Mouse (Mus musculus) B cell, adult 2 months (primary cell): ENCODE results near the gene Col16a1.
A peak's percentile ranks its signal among the peaks of the same experiment; 100 is the strongest.

ENCODE experiments used
- DNase-seq, 2 experiments: peaks; one replicate each; pipeline ENCODE4 v3.0.0; 2022

Gene Col16a1

GRCm38 (mm10) chr4:130047331-130048202, at the start of gene Col16a1:
TSS of gene Col16a1 (plus strand) at chr4:130047840.
- no peak for DNase-seq

DNA sequence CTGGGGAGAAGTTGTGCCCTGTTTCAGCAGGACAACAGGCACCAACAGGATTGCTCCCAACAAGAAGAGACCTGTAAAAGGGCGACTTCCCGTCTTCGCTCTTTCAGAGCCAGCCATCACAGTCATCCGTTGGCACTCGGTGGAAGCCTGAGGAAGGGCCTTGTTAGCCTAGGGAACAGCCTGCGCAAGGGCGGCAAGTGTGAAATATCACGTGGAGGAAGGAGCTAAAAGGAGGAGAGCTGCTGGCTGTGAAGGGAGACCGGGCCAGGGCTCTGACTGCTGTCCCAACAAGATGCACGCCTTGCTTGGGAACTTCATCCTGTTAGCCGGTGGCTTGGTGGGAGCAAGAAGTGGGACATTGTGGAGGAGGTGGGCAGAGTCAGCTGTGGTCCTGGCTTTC, 49.5 kb upstream of the Col16a1 start:
- DNase-seq = no peak

- DNase-seq = no peak
Measured at GRCm38 (mm10) chr4:130001710-130002109, 45.9 kb upstream of the Col16a1 start.

- no peak for DNase-seq
Measured at GRCm38 (mm10) chr4:130002157-130002556, 45.5 kb upstream of the Col16a1 start.

- peak; percentile 32 to 49 for DNase-seq
Measured at GRCm38 (mm10) chr4:130005593-130005992, 42.0 kb upstream of the Col16a1 start.

DNA sequence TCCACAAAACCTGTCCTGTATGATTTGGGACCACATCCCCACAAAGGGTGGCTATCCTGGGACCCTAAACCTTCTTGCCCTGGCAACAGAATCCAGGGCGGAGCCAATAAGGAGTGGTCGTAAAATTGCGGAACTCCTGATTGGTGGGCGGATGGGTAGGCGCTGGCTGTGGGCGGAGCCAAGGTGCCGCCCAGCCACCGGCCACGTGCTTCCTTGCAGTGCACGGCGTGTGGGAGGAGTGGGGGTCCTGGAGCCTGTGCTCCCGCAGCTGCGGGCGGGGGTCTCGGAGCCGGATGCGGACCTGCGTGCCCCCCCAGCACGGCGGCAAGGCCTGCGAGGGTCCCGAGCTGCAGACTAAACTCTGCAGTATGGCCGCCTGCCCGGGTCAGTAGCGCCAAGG, 41.1 kb upstream of the Col16a1 start:
- peak; percentile 22 to 32 for DNase-seq

- DNase-seq = no peak
Measured at GRCm38 (mm10) chr4:130009043-130009442, 38.6 kb upstream of the Col16a1 start.

- DNase-seq = no peak
Measured at GRCm38 (mm10) chr4:130010723-130011122, 36.9 kb upstream of the Col16a1 start.

GRCm38 (mm10) chr4:130012234-130012633, 35.4 kb upstream of the Col16a1 start:
- DNase-seq = no peak

DNA sequence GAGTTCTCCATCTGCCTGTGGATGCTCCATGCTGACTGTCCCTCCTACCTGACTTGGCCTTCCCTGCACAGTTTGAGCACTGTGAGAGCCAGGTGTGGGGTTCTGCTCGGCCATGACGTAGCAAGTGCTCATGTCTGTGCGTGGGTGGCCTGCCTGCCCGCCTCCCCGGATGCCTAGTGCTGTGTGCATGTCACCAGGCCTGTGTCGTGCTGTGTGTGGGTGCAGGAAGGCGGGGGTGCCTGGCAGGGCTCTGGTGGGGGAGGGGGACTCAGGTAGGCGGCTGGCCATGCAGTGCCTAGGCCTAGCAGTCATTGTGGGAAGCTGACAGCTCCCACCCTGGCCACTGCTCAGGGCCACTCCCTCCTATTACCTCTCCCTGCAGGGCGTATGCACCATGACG, 34.5 kb upstream of the Col16a1 start:
- no peak for DNase-seq

DNA sequence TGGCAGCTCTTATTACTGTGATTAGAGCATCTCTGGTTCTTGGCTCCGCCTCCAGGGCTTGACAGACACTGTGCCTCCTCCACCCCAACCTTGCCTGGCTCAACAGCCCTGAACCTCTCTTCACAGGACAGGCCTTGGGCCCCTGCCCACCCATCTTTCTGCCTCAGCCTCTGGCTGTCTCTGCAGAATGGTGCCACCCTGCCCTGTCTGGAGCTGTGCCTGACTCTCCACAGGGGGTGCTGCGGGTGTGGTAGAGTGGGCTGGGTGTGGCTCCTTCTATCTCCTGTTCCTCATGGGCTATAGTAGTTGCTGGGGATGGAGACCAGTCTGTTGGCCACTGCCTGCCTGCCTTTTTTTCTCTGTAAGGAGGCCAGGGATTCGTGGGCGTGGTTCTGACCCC, 31.6 kb upstream of the Col16a1 start:
- no peak for DNase-seq

- DNase-seq = no peak
Measured at GRCm38 (mm10) chr4:130017036-130017674, 30.5 kb upstream of the Col16a1 start.

GRCm38 (mm10) chr4:130022952-130023351, 24.7 kb upstream of the Col16a1 start:
- no peak for DNase-seq

- no peak for DNase-seq
Measured at GRCm38 (mm10) chr4:130023511-130024231, 24.0 kb upstream of the Col16a1 start.

DNA sequence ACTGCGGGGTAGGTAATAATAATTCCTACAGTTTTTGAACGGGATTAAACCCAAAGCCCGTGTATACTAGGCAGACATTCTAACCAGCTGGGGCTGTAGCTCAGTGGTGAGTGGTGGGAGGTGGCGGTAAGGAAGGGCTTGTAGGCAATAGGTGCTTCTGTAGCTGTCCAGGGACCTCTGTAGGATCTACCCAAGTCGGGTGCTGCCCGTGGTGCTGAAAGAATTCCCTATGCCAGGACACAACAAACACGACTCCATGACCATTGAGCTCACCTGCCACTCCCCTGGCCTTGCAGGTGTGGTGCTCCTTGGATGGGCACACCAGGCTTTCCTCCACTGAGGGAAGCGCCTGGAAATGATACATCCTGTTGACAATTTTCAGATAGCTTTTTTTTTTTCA, 22.1 kb upstream of the Col16a1 start:
- DNase-seq = no peak

- DNase-seq = no peak
Measured at GRCm38 (mm10) chr4:130031146-130031545, 16.5 kb upstream of the Col16a1 start.

GRCm38 (mm10) chr4:130033496-130033895, 14.1 kb upstream of the Col16a1 start:
- no peak for DNase-seq

- peak; percentile 38 to 43 for DNase-seq
Measured at GRCm38 (mm10) chr4:130036112-130036511, 11.5 kb upstream of the Col16a1 start.

GRCm38 (mm10) chr4:130036573-130037401, 10.9 kb upstream of the Col16a1 start:
- peak; percentile 14 to 35 for DNase-seq

DNA sequence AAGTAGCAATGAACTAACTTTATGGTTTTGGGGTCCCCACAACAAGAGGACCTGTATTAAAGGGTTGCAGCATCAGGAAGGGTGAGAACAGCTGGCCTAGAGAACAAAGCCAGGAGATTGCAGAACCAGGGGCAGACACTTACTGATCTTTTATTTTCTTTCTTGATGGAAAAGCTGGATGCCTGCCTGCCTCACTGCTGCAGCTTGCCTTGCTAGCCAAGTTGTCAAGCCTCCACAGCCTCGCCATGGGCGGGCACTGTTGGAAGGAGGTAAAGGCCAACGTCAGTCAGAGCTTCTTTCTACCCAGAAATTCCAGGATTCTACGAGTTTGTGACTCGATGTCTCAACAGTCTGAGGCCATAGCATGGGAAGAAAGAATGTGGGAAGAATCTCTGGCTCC, 8.3 kb upstream of the Col16a1 start:
- DNase-seq = no peak

DNA sequence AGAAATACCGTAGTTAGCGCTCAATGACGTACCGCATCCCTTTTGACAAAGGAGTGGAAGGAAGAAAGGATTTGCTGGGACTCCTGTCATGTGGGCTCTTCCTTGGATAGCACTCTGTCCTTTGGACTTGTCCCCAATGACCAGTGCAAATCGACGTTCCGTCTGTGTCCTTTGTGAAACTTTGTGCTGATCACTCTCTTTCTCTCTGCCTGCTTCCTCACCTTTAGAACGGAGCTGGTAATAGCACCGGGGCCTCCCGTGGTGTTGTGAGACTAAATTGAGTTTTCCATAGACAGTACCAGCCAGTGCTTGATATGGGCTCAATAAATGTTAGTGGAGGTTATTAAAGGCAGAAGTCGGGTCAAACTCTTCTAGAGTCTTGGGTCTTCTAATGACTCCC, 6.6 kb upstream of the Col16a1 start:
- DNase-seq = no peak

DNA sequence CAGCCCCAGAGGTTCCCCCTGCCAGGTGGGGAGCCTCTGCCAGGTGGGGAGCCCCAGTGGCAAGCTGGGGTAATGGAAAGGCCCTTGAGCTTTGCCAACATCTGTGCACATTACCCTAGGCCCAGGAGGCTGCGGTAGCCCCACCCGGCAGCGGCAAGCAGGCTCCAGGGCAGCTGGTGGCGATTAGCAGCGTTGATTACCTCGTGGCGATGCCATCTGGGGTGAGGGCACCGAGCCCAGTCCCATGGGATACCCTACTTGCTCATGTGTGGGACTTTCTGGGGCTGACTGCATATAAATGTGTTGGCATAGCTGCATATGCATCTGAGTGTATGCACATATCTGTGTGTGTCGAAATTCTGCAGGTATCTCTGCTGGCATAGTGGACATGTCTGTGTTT, 3.4 kb upstream of the Col16a1 start:
- DNase-seq = peak; percentile 7 to 21

GRCm38 (mm10) chr4:130045609-130046008, 2.0 kb upstream of the Col16a1 start:
- DNase-seq = peak; percentile 55 to 59
